ENCODE assay signal across 14 mouse cellular contexts in the genomic region with DNA sequence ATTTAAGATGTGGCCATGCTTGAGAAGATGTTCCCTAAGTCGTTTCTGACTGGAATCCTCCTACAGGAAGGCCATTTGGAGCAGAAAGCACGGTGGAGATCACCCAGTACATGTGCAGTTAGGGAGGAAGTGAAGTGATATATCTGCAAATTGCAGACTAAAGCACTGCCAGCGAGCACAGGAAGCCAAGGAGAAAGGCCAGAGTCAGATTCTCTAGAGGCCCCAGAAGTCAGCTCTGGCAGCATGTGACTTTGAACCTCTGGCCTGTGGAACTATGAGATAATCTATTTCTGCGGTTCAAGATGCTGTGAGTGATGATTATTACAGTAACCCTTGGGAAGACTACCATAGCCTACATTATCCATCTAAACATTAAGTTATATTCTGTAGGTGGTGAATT.
DNase-seq lines count a peak whose midpoint lies in the region; ATAC-seq lines count a peak whose summit lies in the region.
"Had no signal": no experiment of that assay in that cellular context is flagged by ENCODE, and none has a peak within 500 bp of the region (broad histone marks: within the 10 kb centered on the region; RNA-seq: fewer than 3 reads in every experiment).

No protein-coding gene starts in this region.

- no peaks in the 10 kb centered on the region for H3K9me3 ChIP-seq in heart, embryonic 10.5 days
- H3K9me3 ChIP-seq in liver, embryonic 16.5 days (replicated peaks; ENCODE audit: control insufficient read depth, low read length), result no peaks in the 10 kb centered on the region
- no peaks in the 10 kb centered on the region for H3K9me3 ChIP-seq in liver, embryonic 11.5 days (ENCODE audit: control insufficient read depth, low read length)
- H3K9me3 ChIP-seq in forebrain, embryonic 11.5 days (ENCODE audit: control insufficient read depth, low read length), result no peaks in the 10 kb centered on the region
- H3K9me3 ChIP-seq: embryonic facial prominence, embryonic 12.5 days; forebrain, embryonic 12.5 days; limb, embryonic 10.5 days had no signal

- H3K4me1 ChIP-seq in heart, embryonic 10.5 days, result no peaks in the 10 kb centered on the region
- H3K4me1 ChIP-seq in liver, embryonic 16.5 days (ENCODE audit: control insufficient read depth, low read depth, low read length), result no peaks in the 10 kb centered on the region; the same call in 1 of the 2 replicates
- no peaks in the 10 kb centered on the region for H3K4me1 ChIP-seq in liver, embryonic 11.5 days (replicated peaks; ENCODE audit: control insufficient read depth, insufficient read depth, low read length)
- H3K4me1 ChIP-seq in forebrain, embryonic 11.5 days (replicated peaks; ENCODE audit: control insufficient read depth, insufficient read depth, low read length), result no peaks in the 10 kb centered on the region
- H3K4me1 ChIP-seq: embryonic facial prominence, embryonic 12.5 days; forebrain, embryonic 12.5 days; limb, embryonic 10.5 days had no signal

- H3K36me3 ChIP-seq in heart, embryonic 10.5 days, result no peaks in the 10 kb centered on the region
- no peaks in the 10 kb centered on the region for H3K36me3 ChIP-seq in liver, embryonic 16.5 days (ENCODE audit: control insufficient read depth, insufficient read depth)
- H3K36me3 ChIP-seq in liver, embryonic 11.5 days (ENCODE audit: control insufficient read depth, insufficient read depth, low read length), result no peaks in the 10 kb centered on the region
- H3K36me3 ChIP-seq in forebrain, embryonic 11.5 days (ENCODE audit: control insufficient read depth, insufficient read depth, low read length), result no peaks in the 10 kb centered on the region
- H3K36me3 ChIP-seq: embryonic facial prominence, embryonic 12.5 days; forebrain, embryonic 12.5 days; limb, embryonic 10.5 days had no signal

- H3K4me3 ChIP-seq in heart, embryonic 10.5 days, result no peak overlapping the region
- no peak overlapping the region for H3K4me3 ChIP-seq in liver, embryonic 16.5 days (ENCODE audit: low read depth, low read length)
- H3K4me3 ChIP-seq in liver, embryonic 11.5 days (ENCODE audit: low read depth, low read length), result no peak overlapping the region
- no peak overlapping the region for H3K4me3 ChIP-seq in forebrain, embryonic 11.5 days (ENCODE audit: low read depth, low read length)
- H3K4me3 ChIP-seq: embryonic facial prominence, embryonic 12.5 days; forebrain, embryonic 12.5 days; limb, embryonic 10.5 days had no signal

- ATAC-seq in liver, embryonic 16.5 days (ENCODE audit: low read depth), result peak; percentile 48
- ATAC-seq in liver, embryonic 11.5 days (replicated peaks; ENCODE audit: low FRiP score), result no peak; the same call in 1 of the 2 replicates
- ATAC-seq in megakaryocyte-erythroid progenitor cell, adult 5-6 weeks (replicated peaks; ENCODE audit: low FRiP score, low TSS enrichment, poor library complexity, severe bottlenecking), result peak; percentile 90
- ATAC-seq in forebrain, embryonic 11.5 days (replicated peaks; ENCODE audit: low FRiP score), result no peak

- DNase-seq in heart, adult 11 months, result peak; percentile 95
- DNase-seq in heart, embryonic 10.5 days (ENCODE audit: low spot score), result no peak
- DNase-seq in liver, embryonic 11.5 days (ENCODE audit: low spot score), result no peak
- peak; percentile 9 for DNase-seq in gastrocnemius, postnatal 14 days
- DNase-seq in layer of hippocampus, adult 8-10 months (ENCODE audit: low spot score in 2 of 2), result no peak
- no peak for DNase-seq in forebrain, embryonic 11.5 days (ENCODE audit: low spot score)
- DNase-seq: cerebellum, postnatal 10 days; lung, postnatal 14 days had no signal

- H3K9ac ChIP-seq in liver, embryonic 16.5 days (ENCODE audit: low read depth, low read length), result no peak overlapping the region
- H3K9ac ChIP-seq in liver, embryonic 11.5 days (ENCODE audit: low read depth, low read length), result no peak overlapping the region
- H3K9ac ChIP-seq in forebrain, embryonic 11.5 days (ENCODE audit: low read length), result no peak overlapping the region
- H3K9ac ChIP-seq: embryonic facial prominence, embryonic 12.5 days; forebrain, embryonic 12.5 days; hindbrain, embryonic 14.5 days had no signal

- 57% methylated on average over 4 of the region's 4 CpGs for WGBS in heart, embryonic 10.5 days
- 9% methylated on average over 4 of the region's 4 CpGs for WGBS in liver, embryonic 16.5 days (ENCODE audit: insufficient replicate concordance)
- 30% methylated on average over 4 of the region's 4 CpGs for WGBS in liver, embryonic 11.5 days
- WGBS in forebrain, embryonic 11.5 days, result 79% methylated on average over 4 of the region's 4 CpGs

- no peak overlapping the region for H3K4me2 ChIP-seq in liver, embryonic 16.5 days (ENCODE audit: low read depth, low read length)
- no peak overlapping the region for H3K4me2 ChIP-seq in liver, embryonic 11.5 days
- no peak overlapping the region for H3K4me2 ChIP-seq in forebrain, embryonic 11.5 days (ENCODE audit: low read depth, low read length, severe bottlenecking)
- H3K4me2 ChIP-seq: embryonic facial prominence, embryonic 12.5 days; forebrain, embryonic 12.5 days; hindbrain, embryonic 14.5 days had no signal

- H3K27me3 ChIP-seq in heart, embryonic 10.5 days (ENCODE audit: insufficient read depth, poor library complexity, severe bottlenecking), result no peaks in the 10 kb centered on the region
- H3K27me3 ChIP-seq in liver, embryonic 16.5 days (ENCODE audit: control insufficient read depth, insufficient read depth, low read depth, low read length), result no peaks in the 10 kb centered on the region
- no peaks in the 10 kb centered on the region for H3K27me3 ChIP-seq in liver, embryonic 11.5 days (replicated peaks; ENCODE audit: control insufficient read depth, insufficient read depth, low read length)
- H3K27me3 ChIP-seq in forebrain, embryonic 11.5 days (ENCODE audit: control insufficient read depth, insufficient read depth, low read length), result no peaks in the 10 kb centered on the region
- H3K27me3 ChIP-seq: embryonic facial prominence, embryonic 12.5 days; forebrain, embryonic 12.5 days had no signal

- intact Hi-C loops in gastrocnemius, postnatal 14 days (cut with DNase I; ENCODE audit: low total_unique reads), result no loop called here

- H3K27ac ChIP-seq in heart, embryonic 10.5 days, result no peak overlapping the region
- H3K27ac ChIP-seq in liver, embryonic 16.5 days (ENCODE audit: low read length), result no peak overlapping the region
- H3K27ac ChIP-seq in liver, embryonic 11.5 days (ENCODE audit: low read depth, low read length), result no peak overlapping the region
- no peak overlapping the region for H3K27ac ChIP-seq in forebrain, embryonic 11.5 days (ENCODE audit: low read depth, low read length)
- H3K27ac ChIP-seq: embryonic facial prominence, embryonic 12.5 days; forebrain, embryonic 12.5 days; hindbrain, embryonic 14.5 days; limb, embryonic 10.5 days had no signal

Comparison
In these comparisons a context has a peak if more than half of its experiments do, and no peak if none do; other contexts are left out.
1. DNase-seq: peak in heart, adult 11 months (single experiment) and gastrocnemius, postnatal 14 days (single experiment); none in heart, embryonic 10.5 days (single experiment), liver, embryonic 11.5 days (single experiment), layer of hippocampus, adult 8-10 months (0 of 2) and forebrain, embryonic 11.5 days (single experiment).
2. ATAC-seq: peak in liver, embryonic 16.5 days (single experiment) and megakaryocyte-erythroid progenitor cell, adult 5-6 weeks (single experiment); none in liver, embryonic 11.5 days (single experiment) and forebrain, embryonic 11.5 days (single experiment).